Mouse (Mus musculus): ENCODE measurements at regions not wholly inside any gene's neighbourhood (a gene's known extent, or its start where the extent isn't known, plus 50 kb on each side); places are given as distances from the start of the nearest gene placed in this dataset.

- no peak for DNase-seq (ENCODE audit: low spot score in 2 of 2)
Measured at GRCm38 (mm10) chr13:7691232-7691631, 511.4 kb upstream of the Adarb2 start.

- DNase-seq (ENCODE audit: low spot score in 2 of 2): no peak
Measured at GRCm38 (mm10) chr13:7697647-7698365, 504.9 kb upstream of the Adarb2 start.

GRCm38 (mm10) chr13:7721558-7721957 is 481.1 kb upstream of the Adarb2 start:
- no peak for DNase-seq (ENCODE audit: low spot score in 2 of 2)

GRCm38 (mm10) chr13:7749688-7750087 is 453.0 kb upstream of the Adarb2 start:
- DNase-seq (ENCODE audit: low spot score in 2 of 2): peak in 1 of 2 experiments; percentile 43

- no peak for DNase-seq (ENCODE audit: low spot score in 2 of 2)
Measured at GRCm38 (mm10) chr13:7785252-7785651, 417.4 kb upstream of the Adarb2 start.

- DNase-seq (ENCODE audit: low spot score in 2 of 2): no peak
Measured at GRCm38 (mm10) chr13:7790069-7790468, 412.6 kb upstream of the Adarb2 start.
